Mouse (Mus musculus) small intestine, adult 2 months (tissue): ENCODE data around the gene Yeats2. TPM values are rescaled to one million over a fixed set of nuclear protein-coding genes. Genes with fewer than 3 reads are reported as not detected.
"Not testable (repeated sequence)": the region's sequence is repeated elsewhere in the genome, so short reads cannot be mapped to it uniquely, and the experiment has no call there.

Experiments
- H3K27ac ChIP-seq: fragments of 200-500 bp; 2 replicates; pipeline ENCODE4 v1.5.1; 2012; ENCODE audit warnings: low read depth, low read length, control low read depth, inconsistent platforms; ENCODE audit not compliant: insufficient read depth
- H3K27me3 ChIP-seq: fragments of 200-500 bp; 2 replicates; pipeline ENCODE4 v1.6.1; 2012; ENCODE audit warnings: mild to moderate bottlenecking, moderate library complexity, low read length, inconsistent platforms; ENCODE audit not compliant: control insufficient read depth, insufficient read depth
- H3K36me3 ChIP-seq: fragments of 200-500 bp; 2 replicates; pipeline ENCODE4 v1.6.1; 2012; ENCODE audit warnings: mild to moderate bottlenecking, low read length, control low read depth, inconsistent platforms; ENCODE audit not compliant: control insufficient read depth, insufficient read depth
- H3K4me1 ChIP-seq: fragments of 200-500 bp; 2 replicates; pipeline ENCODE4 v1.6.1; 2012; ENCODE audit warnings: low read length, inconsistent platforms, mixed read lengths; ENCODE audit not compliant: control insufficient read depth, insufficient read depth, insufficient read length
- H3K4me3 ChIP-seq: fragments of 200-500 bp; 2 replicates; pipeline ENCODE4 v1.5.1; 2012; ENCODE audit warnings: low read depth, mild to moderate bottlenecking, control low read depth, inconsistent platforms, low read length, moderate library complexity
- CTCF ChIP-seq: fragments of 200-500 bp; IDR thresholded peaks from 2 replicates; pipeline ENCODE4 v1.5.1; 2012; ENCODE audit warnings: low read depth, mild to moderate bottlenecking, control low read depth, inconsistent platforms, low read length, moderate library complexity, mixed read lengths; ENCODE audit not compliant: insufficient replicate concordance, insufficient read length; ENCODE audit errors: extremely low read depth
- POLR2A ChIP-seq: fragments of 200-500 bp; IDR thresholded peaks from 2 replicates; pipeline ENCODE4 v1.6.1; 2012; ENCODE audit warnings: low read depth, mild to moderate bottlenecking, control low read depth, inconsistent platforms, low read length, moderate library complexity
- WGBS: fragments of 180-500 bp; shearing (Covaris S2); methylation state at CpG from one replicate; pipeline ENCODE4 v1.1.7; 2018; 5-methylcytosine and 5-hydroxymethylcytosine counted together
- polyA plus RNA-seq: library from polyadenylated mRNA; depleted of rRNA; stranded (reverse); fragments of >200 nt; gene quantifications from 2 replicates; pipeline ENCODE4 v1.2.3, GENCODE M21; 2012

Yeats2 gene
- polyA plus RNA-seq, 1 experiment, result 7.3 TPM

DNA sequence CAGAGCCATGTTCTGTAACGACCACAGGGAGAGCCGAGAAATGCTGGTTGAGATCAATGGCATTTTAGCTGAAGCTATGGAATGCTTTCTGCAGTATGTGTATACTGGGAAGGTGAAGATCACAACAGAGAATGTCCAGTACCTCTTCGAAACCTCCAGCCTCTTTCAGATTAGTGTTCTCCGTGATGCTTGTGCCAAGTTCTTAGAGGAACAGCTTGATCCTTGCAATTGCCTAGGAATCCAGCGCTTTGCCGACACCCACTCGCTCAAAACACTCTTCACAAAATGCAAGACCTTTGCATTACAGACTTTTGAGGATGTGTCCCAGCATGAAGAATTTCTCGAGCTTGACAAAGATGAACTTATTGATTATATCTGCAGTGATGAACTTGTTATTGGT, 33.9 kb upstream of the Yeats2 start:
- WGBS, result 94% methylated on average over 8 of the region's 8 CpGs
- TF ChIP-seq POLR2A (no peak), CTCF (no peak)
- Histone ChIP-seq H3K36me3 (peaks cover 31% of the 10 kb centered on the region), H3K27ac (no peak overlapping the region), H3K4me3 (no peak overlapping the region), H3K27me3 (no peaks in the 10 kb centered on the region), H3K4me1 (no peaks in the 10 kb centered on the region)

GRCm38 (mm10) chr16:20108961-20109360, 31.9 kb upstream of the Yeats2 start:
- no peak for TF ChIP-seq CTCF
- no peak for TF ChIP-seq POLR2A
- whole genome bisulfite sequencing, result 97% methylated on average over 6 of the region's 6 CpGs

DNA sequence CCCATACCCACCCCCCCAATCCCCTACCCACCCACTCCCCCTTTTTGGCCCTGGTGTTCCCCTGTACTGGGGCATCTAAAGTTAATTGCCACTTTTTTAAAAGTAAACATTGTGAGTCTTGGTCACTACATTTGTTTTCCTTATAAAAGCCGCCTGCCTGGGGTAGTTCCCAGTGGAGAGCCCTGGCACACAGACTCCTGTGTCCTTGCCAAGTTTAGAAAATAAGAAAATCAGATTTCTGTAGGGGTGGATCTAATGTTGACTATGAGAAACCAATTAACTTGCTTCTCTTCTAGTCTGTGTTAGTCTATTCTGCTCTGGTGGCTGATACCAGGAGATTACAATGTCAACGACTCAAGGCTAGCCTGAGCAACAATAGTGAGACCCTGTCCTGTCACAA, 28.2 kb upstream of the Yeats2 start:
- Histone ChIP-seq H3K36me3 (peaks cover 31% of the 10 kb centered on the region), H3K4me1 (no peaks in the 10 kb centered on the region), H3K27ac (no peak overlapping the region), H3K27me3 (no peaks in the 10 kb centered on the region), H3K4me3 (no peak overlapping the region)
- WGBS, result 70% methylated on average over 2 of the region's 2 CpGs
- TF ChIP-seq POLR2A (no peak), CTCF (no peak)

More at GRCm38 (mm10) chr16:20108961-20109360, 31.9 kb upstream of the Yeats2 start:
- Histone ChIP-seq H3K4me3 (no peak overlapping the region), H3K27ac (no peak overlapping the region), H3K4me1 (no peaks in the 10 kb centered on the region), H3K36me3 (peaks cover 30% of the 10 kb centered on the region), H3K27me3 (no peaks in the 10 kb centered on the region)

DNA sequence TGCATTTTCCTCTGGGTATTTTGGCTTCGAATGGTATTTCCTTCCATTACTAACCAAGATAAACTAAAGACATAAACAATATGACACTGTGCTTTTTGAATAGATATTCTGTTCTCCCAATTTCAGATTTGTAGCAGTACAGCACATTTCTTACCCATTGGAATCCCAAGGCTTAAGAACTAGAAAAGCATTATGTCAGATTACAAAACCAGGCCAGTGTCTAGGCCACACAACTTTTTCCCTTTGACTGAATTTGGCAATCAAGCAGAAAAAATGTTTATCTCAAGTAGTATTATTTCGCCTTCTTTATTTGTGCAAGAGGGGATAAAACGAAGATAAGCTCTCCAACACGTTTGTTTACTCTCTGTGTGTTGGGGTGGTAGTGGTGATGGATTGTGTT, 24.8 kb upstream of the Yeats2 start:
- TF ChIP-seq POLR2A (no peak), CTCF (no peak)
- 59% methylated on average over 4 of the region's 4 CpGs for WGBS
- Histone ChIP-seq H3K36me3 (peaks cover 38% of the 10 kb centered on the region), H3K27ac (no peak overlapping the region), H3K27me3 (no peaks in the 10 kb centered on the region), H3K4me1 (no peaks in the 10 kb centered on the region), H3K4me3 (no peak overlapping the region)

- H3K36me3 ChIP-seq, result peaks cover 27% of the 10 kb centered on the region
- WGBS, result 70% methylated on average over 10 of the region's 10 CpGs
- H3K4me3 ChIP-seq, H3K4me1 ChIP-seq, H3K27ac ChIP-seq, H3K27me3 ChIP-seq: not testable (repeated sequence)
Measured at GRCm38 (mm10) chr16:20126319-20126883, 14.5 kb upstream of the Yeats2 start.

GRCm38 (mm10) chr16:20130397-20130796, 10.5 kb upstream of the Yeats2 start:
- peaks cover 10% of the 10 kb centered on the region for H3K36me3 ChIP-seq
- H3K4me3 ChIP-seq, result no peak overlapping the region
- no peak for TF ChIP-seq POLR2A
- TF ChIP-seq CTCF, result no peak
- no peaks in the 10 kb centered on the region for H3K27me3 ChIP-seq
- H3K4me1 ChIP-seq, result no peaks in the 10 kb centered on the region
- no peak overlapping the region for H3K27ac ChIP-seq
- WGBS, result 39% methylated on average over 2 of the region's 2 CpGs

DNA sequence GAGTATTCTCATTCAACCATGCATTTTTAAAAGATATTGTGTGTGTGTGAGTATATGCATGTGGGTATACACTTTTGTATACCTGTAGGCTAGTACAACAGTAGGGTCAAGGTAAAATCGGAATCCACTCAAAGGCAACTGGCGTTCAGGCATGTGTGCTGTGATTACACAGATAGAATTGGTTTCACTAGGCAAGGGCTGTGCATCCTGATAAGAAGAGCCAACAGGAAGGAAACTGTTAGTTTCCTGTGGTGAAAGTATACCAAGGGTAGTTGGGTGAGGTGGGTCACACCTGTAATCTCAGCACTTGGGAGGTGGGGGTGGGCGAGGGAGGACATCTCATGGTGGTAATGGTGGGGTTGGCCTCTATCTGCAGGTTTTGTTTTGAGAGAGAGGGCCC, 3.7 kb downstream of the Yeats2 start:
- 83% methylated on average over 3 of the region's 3 CpGs for WGBS
- TF ChIP-seq CTCF (no peak), POLR2A (no peak)
- Histone ChIP-seq H3K27me3 (no peaks in the 10 kb centered on the region), H3K4me3 (no peak overlapping the region), H3K27ac (no peak overlapping the region), H3K4me1 (peaks cover 4% of the 10 kb centered on the region; the same call in 1 of the 2 replicates), H3K36me3 (no peaks in the 10 kb centered on the region)

DNA sequence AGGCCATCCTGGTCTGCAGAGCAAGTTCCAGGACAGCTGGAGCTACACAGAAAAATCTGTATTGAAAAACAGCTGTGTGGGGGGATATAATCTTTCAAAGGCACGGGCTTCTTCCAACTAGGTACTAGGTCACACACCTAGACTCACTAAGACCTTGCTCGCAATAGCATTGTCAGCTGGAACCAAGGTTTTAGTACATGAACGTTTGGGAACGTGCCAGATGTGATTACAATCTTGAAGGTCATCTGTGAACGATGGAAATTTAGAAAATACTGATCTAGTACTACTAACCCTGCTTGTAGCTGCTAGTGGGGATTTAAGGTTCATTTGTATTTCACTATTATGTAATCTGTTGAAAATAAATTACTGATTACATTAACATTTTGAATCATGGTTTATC, 11.1 kb downstream of the Yeats2 start:
- TF ChIP-seq POLR2A (no peak), CTCF (no peak)
- Histone ChIP-seq H3K36me3 (peaks cover 18% of the 10 kb centered on the region), H3K27ac (no peak overlapping the region), H3K27me3 (no peaks in the 10 kb centered on the region), H3K4me3 (no peak overlapping the region), H3K4me1 (no peaks in the 10 kb centered on the region)
- 36% methylated on average over 5 of the region's 5 CpGs for WGBS
